ENCODE assay signal across 25 mouse cellular contexts in genomic region chr3:117329485-117329884, GRCm38 (mm10). TPM values are rescaled to one million over a fixed set of nuclear protein-coding genes. Genes with fewer than 3 reads are reported as not detected.
DNase-seq lines count a peak whose midpoint lies in the region; ATAC-seq lines count a peak whose summit lies in the region.
"Had no signal": no experiment of that assay in that cellular context is flagged by ENCODE, and none has a peak within 500 bp of the region (broad histone marks: within the 10 kb centered on the region; RNA-seq: fewer than 3 reads in every experiment).

No protein-coding gene starts in this region.

- no peaks in the 10 kb centered on the region for H3K27me3 ChIP-seq in midbrain, embryonic 14.5 days (ENCODE audit: control insufficient read depth, insufficient read depth, low read length)
- no peaks in the 10 kb centered on the region for H3K27me3 ChIP-seq in midbrain, embryonic 15.5 days (replicated peaks)
- H3K27me3 ChIP-seq: embryonic facial prominence, embryonic 15.5 days; heart, embryonic 15.5 days; hindbrain, embryonic 13.5 days had no signal

- no peak overlapping the region for H3K4me2 ChIP-seq in midbrain, embryonic 14.5 days (ENCODE audit: low read length)
- no peak overlapping the region for H3K4me2 ChIP-seq in midbrain, embryonic 15.5 days
- H3K4me2 ChIP-seq: embryonic facial prominence, embryonic 15.5 days; heart, embryonic 11.5 days; heart, embryonic 15.5 days; hindbrain, embryonic 13.5 days had no signal

- peak; percentile 43 to 51 for DNase-seq in frontal cortex, postnatal 36 days (ENCODE audit: low spot score in 2 of 2)
- no peak for DNase-seq in frontal cortex, postnatal 14 days (ENCODE audit: low spot score in 2 of 2)
- peak; percentile 3 for DNase-seq in midbrain, embryonic 14.5 days
- DNase-seq in 3T3-L1 (ENCODE audit: low read depth, low spot score) = peak; percentile 31
- peak; percentile 82 for DNase-seq in brain, adult 2 months (ENCODE audit: low read depth, low spot score)
- no peak for DNase-seq in thymus, postnatal 0 days (ENCODE audit: low spot score)
- DNase-seq: adrenal gland, adult 8-10 months; adrenal gland, postnatal 36 days; cerebellum, adult 11 months; cerebellum, adult 8-10 months; cerebellum, postnatal 14 days; embryo, embryonic 11 days; gastrocnemius, postnatal 14 days; heart, adult 2 months; heart, postnatal 14 days had no signal

- H3K9ac ChIP-seq in midbrain, embryonic 14.5 days (replicated peaks; ENCODE audit: low read length) = no peak overlapping the region
- H3K9ac ChIP-seq in midbrain, embryonic 15.5 days = no peak overlapping the region
- H3K9ac ChIP-seq: embryonic facial prominence, embryonic 15.5 days; heart, embryonic 15.5 days; hindbrain, embryonic 13.5 days had no signal

- no peak overlapping the region for H3K4me3 ChIP-seq in midbrain, embryonic 14.5 days (replicated peaks; ENCODE audit: low read depth, low read length)
- no peak overlapping the region for H3K4me3 ChIP-seq in midbrain, embryonic 15.5 days
- H3K4me3 ChIP-seq: embryonic facial prominence, embryonic 15.5 days; erythroblast, embryonic 14.5 days; forebrain, embryonic 10.5 days; heart, adult 2 months; heart, embryonic 15.5 days; hindbrain, embryonic 13.5 days had no signal

- no peaks in the 10 kb centered on the region for H3K9me3 ChIP-seq in midbrain, embryonic 14.5 days (ENCODE audit: control insufficient read depth, low read length)
- no peaks in the 10 kb centered on the region for H3K9me3 ChIP-seq in midbrain, embryonic 15.5 days
- H3K9me3 ChIP-seq: embryonic facial prominence, embryonic 15.5 days; forebrain, embryonic 10.5 days; heart, embryonic 15.5 days; hindbrain, embryonic 13.5 days had no signal

- H3K4me1 ChIP-seq in midbrain, embryonic 14.5 days (ENCODE audit: control insufficient read depth, insufficient read depth, low read length) = no peaks in the 10 kb centered on the region
- no peaks in the 10 kb centered on the region for H3K4me1 ChIP-seq in midbrain, embryonic 15.5 days
- H3K4me1 ChIP-seq: embryonic facial prominence, embryonic 15.5 days; forebrain, embryonic 10.5 days; heart, embryonic 15.5 days; hindbrain, embryonic 13.5 days had no signal

- H3K36me3 ChIP-seq in midbrain, embryonic 14.5 days (ENCODE audit: control insufficient read depth, insufficient read depth, low read length) = no peaks in the 10 kb centered on the region
- 0 out of 2 replicates have a peak, but pooled peaks cover 3% of the 10 kb centered on the region for H3K36me3 ChIP-seq in midbrain, embryonic 15.5 days (replicated peaks)
- H3K36me3 ChIP-seq: embryonic facial prominence, embryonic 15.5 days; forebrain, embryonic 10.5 days; G1E; heart, embryonic 15.5 days; hindbrain, embryonic 13.5 days had no signal

- no peak overlapping the region for H3K27ac ChIP-seq in midbrain, embryonic 14.5 days (replicated peaks; ENCODE audit: low read depth, low read length)
- H3K27ac ChIP-seq in midbrain, embryonic 15.5 days = no peak overlapping the region
- H3K27ac ChIP-seq: embryonic facial prominence, embryonic 15.5 days; forebrain, embryonic 10.5 days; heart, adult 2 months; heart, embryonic 15.5 days; hindbrain, embryonic 13.5 days; hindbrain, postnatal 0 days had no signal

- 82% methylated on average over 6 of the region's 6 CpGs for WGBS in midbrain, embryonic 14.5 days
- 85% methylated on average over 6 of the region's 6 CpGs for WGBS in midbrain, embryonic 15.5 days

- ATAC-seq in midbrain, embryonic 14.5 days (ENCODE audit: low FRiP score, low TSS enrichment) = no peak
- no peak for ATAC-seq in midbrain, embryonic 15.5 days (replicated peaks)
- ATAC-seq: forebrain, embryonic 14.5 days; hindbrain, postnatal 0 days had no signal

RNA-seq across cellular contexts. Expression of gene Plppr4, which starts 31.2 kb away (rescaled TPM):
- polyA plus RNA-seq in midbrain, embryonic 14.5 days (2014; fragmentation: Nextera tagmentation; extraction: Ambion mirVana) = 12.2 and 14.5 TPM in 2 replicates
- polyA plus RNA-seq in midbrain, embryonic 15.5 days (2015; fragmentation: Nextera tagmentation; extraction: Ambion mirVana) = 28.0 and 29.0 TPM in 2 replicates
- polyA plus RNA-seq in thymus, postnatal 0 days (2015; fragmentation: Nextera tagmentation; extraction: Ambion mirVana) = 0.36 and 0.64 TPM in 2 replicates
- polyA plus RNA-seq: G1E had no signal

Comparison
In these comparisons a context has a peak if more than half of its experiments do, and no peak if none do; other contexts are left out.
1. DNase-seq: peak in frontal cortex, postnatal 36 days (2 of 2), midbrain, embryonic 14.5 days (single experiment), 3T3-L1 (single experiment) and brain, adult 2 months (single experiment); none in frontal cortex, postnatal 14 days (0 of 2) and thymus, postnatal 0 days (single experiment).